Mouse (Mus musculus) midbrain, embryonic 12.5 days (tissue): ENCODE results near the gene Lrrc49. TPM values are rescaled to one million over a fixed set of nuclear protein-coding genes. Genes with fewer than 3 reads are reported as not detected.

Source experiments
- ATAC-seq: fragments of 200-750 bp; cut with Nextera tagmentation; 2 replicates; pipeline ENCODE4 v1.8.0; 2017; ENCODE audit warnings: low read depth, moderate TSS enrichment, moderate library complexity; ENCODE audit not compliant: low FRiP score
- H3K27ac ChIP-seq: fragments of 300-500 bp; sonication (generic); replicated peaks from 2 replicates; pipeline ENCODE4 v1.5.1; 2016; ENCODE audit warnings: mild to moderate bottlenecking
- H3K27me3 ChIP-seq: fragments of 300-500 bp; sonication (generic); 2 replicates; pipeline ENCODE4 v1.6.1; 2016; ENCODE audit warnings: mild to moderate bottlenecking
- H3K36me3 ChIP-seq: fragments of 300-500 bp; sonication (generic); 2 replicates; pipeline ENCODE4 v1.6.1; 2016
- H3K4me1 ChIP-seq: fragments of 300-500 bp; sonication (generic); 2 replicates; pipeline ENCODE4 v1.6.1; 2016
- H3K4me2 ChIP-seq: fragments of 300-500 bp; sonication (generic); replicated peaks from 2 replicates; pipeline ENCODE4 v1.6.1; 2016; ENCODE audit warnings: mild to moderate bottlenecking, moderate library complexity
- H3K4me3 ChIP-seq: fragments of 300-500 bp; sonication (generic); 2 replicates; pipeline ENCODE4 v1.5.1; 2016; ENCODE audit warnings: mild to moderate bottlenecking
- H3K9ac ChIP-seq: fragments of 300-500 bp; sonication (generic); replicated peaks from 2 replicates; pipeline ENCODE4 v1.6.1; 2016; ENCODE audit warnings: mild to moderate bottlenecking, moderate library complexity
- H3K9me3 ChIP-seq: fragments of 300-500 bp; sonication (generic); 2 replicates; pipeline ENCODE4 v1.6.1; 2016; ENCODE audit warnings: mild to moderate bottlenecking
- WGBS: fragments of 180-500 bp; shearing (Covaris S2); methylation state at CpG from one replicate; pipeline ENCODE4 v1.1.7; 2016; 5-methylcytosine and 5-hydroxymethylcytosine counted together
- polyA plus RNA-seq: library from polyadenylated mRNA; unstranded; fragments of >200 nt; fragmentation: Nextera tagmentation; extraction: Ambion mirVana; gene quantifications from 2 replicates; pipeline ENCODE4 v1.2.1, GENCODE M21; 2016

Gene Lrrc49
- polyA plus RNA-seq, 1 experiment from 2014 or later = 59.4 TPM

GRCm38 (mm10) chr9:60672568-60672967 is 15.4 kb downstream of the Lrrc49 start:
- no peak overlapping the region for H3K27ac ChIP-seq
- no peaks in the 10 kb centered on the region for H3K27me3 ChIP-seq
- H3K9me3 ChIP-seq = no peaks in the 10 kb centered on the region
- H3K4me3 ChIP-seq = no peak overlapping the region
- no peak overlapping the region for H3K4me2 ChIP-seq
- WGBS = 95% methylated on average over 6 of the region's 6 CpGs
- H3K4me1 ChIP-seq = no peaks in the 10 kb centered on the region
- H3K9ac ChIP-seq = no peak overlapping the region
- H3K36me3 ChIP-seq = peaks cover 75% of the 10 kb centered on the region
- no peak for ATAC-seq

GRCm38 (mm10) chr9:60668886-60669285 is 19.1 kb downstream of the Lrrc49 start:
- H3K4me2 ChIP-seq = no peak overlapping the region
- H3K4me1 ChIP-seq = no peaks in the 10 kb centered on the region
- no peaks in the 10 kb centered on the region for H3K9me3 ChIP-seq
- no peak for ATAC-seq
- 75% methylated on average over 6 of the region's 6 CpGs for WGBS
- H3K36me3 ChIP-seq = peaks cover 72% of the 10 kb centered on the region
- no peak overlapping the region for H3K9ac ChIP-seq
- H3K4me3 ChIP-seq = no peak overlapping the region
- H3K27me3 ChIP-seq = no peaks in the 10 kb centered on the region
- no peak overlapping the region for H3K27ac ChIP-seq

- WGBS = 96% methylated on average over 3 of the region's 3 CpGs
- ATAC-seq = no peak
- Histone ChIP-seq H3K36me3 (peaks cover 66% of the 10 kb centered on the region), H3K4me3 (no peak overlapping the region), H3K9me3 (no peaks in the 10 kb centered on the region), H3K4me1 (0 out of 2 replicates have a peak, but pooled peaks cover 4% of the 10 kb centered on the region), H3K9ac (no peak overlapping the region), H3K27me3 (no peaks in the 10 kb centered on the region), H3K4me2 (no peak overlapping the region), H3K27ac (no peak overlapping the region)
These were observed 22.4 kb downstream of the Lrrc49 start for GRCm38 (mm10) chr9:60665535-60665934.

- Histone ChIP-seq H3K9ac (no peak overlapping the region), H3K4me1 (0 out of 2 replicates have a peak, but pooled peaks cover 4% of the 10 kb centered on the region), H3K27me3 (no peaks in the 10 kb centered on the region), H3K4me2 (no peak overlapping the region), H3K9me3 (no peaks in the 10 kb centered on the region), H3K36me3 (peaks cover 59% of the 10 kb centered on the region), H3K4me3 (no peak overlapping the region), H3K27ac (no peak overlapping the region)
- WGBS = 90% methylated on average over 5 of the region's 5 CpGs
- ATAC-seq = no peak
These were observed 23.1 kb downstream of the Lrrc49 start for GRCm38 (mm10) chr9:60664866-60665265.

- H3K36me3 ChIP-seq = peaks cover 56% of the 10 kb centered on the region
- H3K4me3 ChIP-seq = no peak overlapping the region
- H3K4me2 ChIP-seq = no peak overlapping the region
- 96% methylated on average over 12 of the region's 12 CpGs for WGBS
- H3K9me3 ChIP-seq = no peaks in the 10 kb centered on the region
- no peaks in the 10 kb centered on the region for H3K27me3 ChIP-seq
- 0 out of 2 replicates have a peak, but pooled peaks cover 4% of the 10 kb centered on the region for H3K4me1 ChIP-seq
- H3K9ac ChIP-seq = no peak overlapping the region
- H3K27ac ChIP-seq = no peak overlapping the region
- no peak for ATAC-seq
These were observed 23.6 kb downstream of the Lrrc49 start for GRCm38 (mm10) chr9:60664385-60664784.

- H3K27me3 ChIP-seq = no peaks in the 10 kb centered on the region
- ATAC-seq = no peak
These were observed 25.0 kb downstream of the Lrrc49 start for GRCm38 (mm10) chr9:60662936-60663335.

GRCm38 (mm10) chr9:60653582-60653981 is 34.4 kb downstream of the Lrrc49 start:
- Histone ChIP-seq H3K9ac (no peak overlapping the region), H3K4me2 (no peak overlapping the region), H3K4me1 (peaks cover 23% of the 10 kb centered on the region), H3K4me3 (no peak overlapping the region), H3K27ac (no peak overlapping the region), H3K36me3 (no peaks in the 10 kb centered on the region; the same call in 1 of the 2 replicates), H3K27me3 (no peaks in the 10 kb centered on the region), H3K9me3 (no peaks in the 10 kb centered on the region)
- no peak for ATAC-seq

More at GRCm38 (mm10) chr9:60662936-60663335, 25.0 kb downstream of the Lrrc49 start:
- Histone ChIP-seq H3K36me3 (peaks cover 42% of the 10 kb centered on the region), H3K4me2 (no peak overlapping the region), H3K4me1 (0 out of 2 replicates have a peak, but pooled peaks cover 4% of the 10 kb centered on the region), H3K9me3 (no peaks in the 10 kb centered on the region), H3K27ac (no peak overlapping the region), H3K4me3 (no peak overlapping the region), H3K9ac (no peak overlapping the region)
- 94% methylated on average over 2 of the region's 2 CpGs for WGBS

- no peak overlapping the region for H3K9ac ChIP-seq
- peaks cover 2% of the 10 kb centered on the region; the same call in 1 of the 2 replicates for H3K27me3 ChIP-seq
- H3K4me1 ChIP-seq = peaks cover 26% of the 10 kb centered on the region
- no peak overlapping the region for H3K4me2 ChIP-seq
- H3K27ac ChIP-seq = no peak overlapping the region
- H3K36me3 ChIP-seq = no peaks in the 10 kb centered on the region; the same call in 1 of the 2 replicates
- H3K4me3 ChIP-seq = no peak overlapping the region
- ATAC-seq = no peak
- no peaks in the 10 kb centered on the region for H3K9me3 ChIP-seq
- 97% methylated on average over 1 of the region's 1 CpGs for WGBS
These were observed 34.8 kb downstream of the Lrrc49 start for GRCm38 (mm10) chr9:60653137-60653536.

- H3K9me3 ChIP-seq = no peaks in the 10 kb centered on the region
- no peak overlapping the region for H3K4me3 ChIP-seq
- H3K36me3 ChIP-seq = no peaks in the 10 kb centered on the region; the same call in 1 of the 2 replicates
- H3K27me3 ChIP-seq = peaks cover 3% of the 10 kb centered on the region; the same call in 1 of the 2 replicates
- no peak overlapping the region for H3K27ac ChIP-seq
- no peak overlapping the region for H3K4me2 ChIP-seq
- 82% methylated on average over 6 of the region's 6 CpGs for WGBS
- peaks cover 26% of the 10 kb centered on the region for H3K4me1 ChIP-seq
- 0 out of 2 replicates have a peak overlapping the region, but pooled peaks have one; percentile 41 for H3K9ac ChIP-seq
- no peak for ATAC-seq
These were observed 37.7 kb downstream of the Lrrc49 start for GRCm38 (mm10) chr9:60650277-60650676.

GRCm38 (mm10) chr9:60648981-60649975 is 38.7 kb downstream of the Lrrc49 start:
- Histone ChIP-seq H3K36me3 (peaks cover 4% of the 10 kb centered on the region; the same call in 1 of the 2 replicates), H3K9ac (peak overlapping the region; percentile 41; the same call in 1 of the 2 replicates), H3K4me3 (no peak overlapping the region), H3K4me1 (peaks cover 26% of the 10 kb centered on the region), H3K27me3 (peaks cover 3% of the 10 kb centered on the region; the same call in 1 of the 2 replicates), H3K27ac (peak overlapping the region; percentile 70), H3K9me3 (no peaks in the 10 kb centered on the region), H3K4me2 (peak overlapping the region; percentile 30)
- WGBS = 27% methylated on average over 18 of the region's 18 CpGs
- ATAC-seq = no peak

GRCm38 (mm10) chr9:60633601-60634000 is 54.4 kb downstream of the Lrrc49 start:
- 77% methylated on average over 2 of the region's 2 CpGs for WGBS
- Histone ChIP-seq H3K36me3 (no peaks in the 10 kb centered on the region), H3K4me1 (no peaks in the 10 kb centered on the region), H3K4me3 (no peak overlapping the region), H3K27me3 (no peaks in the 10 kb centered on the region), H3K27ac (no peak overlapping the region), H3K4me2 (no peak overlapping the region), H3K9me3 (no peaks in the 10 kb centered on the region), H3K9ac (no peak overlapping the region)
- no peak for ATAC-seq

GRCm38 (mm10) chr9:60626311-60626791 is 61.6 kb downstream of the Lrrc49 start:
- Histone ChIP-seq H3K4me2 (no peak overlapping the region), H3K4me1 (peaks cover 13% of the 10 kb centered on the region), H3K36me3 (no peaks in the 10 kb centered on the region), H3K9me3 (no peaks in the 10 kb centered on the region), H3K4me3 (no peak overlapping the region), H3K27ac (peak overlapping the region; percentile 39; the same call in 1 of the 2 replicates), H3K9ac (no peak overlapping the region), H3K27me3 (no peaks in the 10 kb centered on the region)
- ATAC-seq = no peak
- 84% methylated on average over 7 of the region's 7 CpGs for WGBS
